Comparison of ENCODE assay signal across 8 mouse cellular contexts in genomic region chr7:63935809-63936187, GRCm38 (mm10). TPM values are rescaled to one million over a fixed set of nuclear protein-coding genes. Genes with fewer than 3 reads are reported as not detected.
DNase-seq lines count a peak whose midpoint lies in the region; ATAC-seq and TF ChIP-seq lines count a peak whose summit lies in the region.

No protein-coding gene starts in this region.

- ATAC-seq in lung, embryonic 15.5 days (ENCODE audit: borderline replicate concordance, extremely low read depth, low FRiP score, low TSS enrichment) = no peak
- no peak for ATAC-seq in limb, embryonic 11.5 days (ENCODE audit: insufficient number of reproducible peaks, low FRiP score, low TSS enrichment, low read depth)
- no peak for ATAC-seq in neural tube, embryonic 15.5 days (ENCODE audit: low FRiP score)
- no peak for ATAC-seq in CD4-positive, CD25-positive, alpha-beta regulatory T cell, adult 4 months

- H3K4me1 ChIP-seq in lung, embryonic 15.5 days = peaks cover 30% of the 10 kb centered on the region
- peaks cover 18% of the 10 kb centered on the region for H3K4me1 ChIP-seq in embryonic fibroblast, embryonic 13.5 days (ENCODE audit: control insufficient read depth, insufficient read depth, low read length)
- H3K4me1 ChIP-seq in limb, embryonic 11.5 days (ENCODE audit: control insufficient read depth, insufficient read depth, low read length) = peaks cover 4% of the 10 kb centered on the region; the same call in 1 of the 2 replicates
- peaks cover 42% of the 10 kb centered on the region for H3K4me1 ChIP-seq in neural tube, embryonic 15.5 days

- H3K27ac ChIP-seq in lung, embryonic 15.5 days = peak overlapping the region; percentile 96; the same call in 1 of the 2 replicates
- peak overlapping the region; percentile 89; the same call in 1 of the 2 replicates for H3K27ac ChIP-seq in embryonic fibroblast, embryonic 13.5 days (ENCODE audit: insufficient read depth, low read length)
- H3K27ac ChIP-seq in limb, embryonic 11.5 days (replicated peaks; ENCODE audit: low read depth, low read length) = no peak overlapping the region
- H3K27ac ChIP-seq in neural tube, embryonic 15.5 days (replicated peaks) = peak overlapping the region; percentile 93

- no peaks in the 10 kb centered on the region for H3K36me3 ChIP-seq in lung, embryonic 15.5 days
- no peaks in the 10 kb centered on the region for H3K36me3 ChIP-seq in limb, embryonic 11.5 days (ENCODE audit: control insufficient read depth, insufficient read depth, low read length)
- H3K36me3 ChIP-seq in neural tube, embryonic 15.5 days = 0 out of 2 replicates have a peak, but pooled peaks cover 3% of the 10 kb centered on the region

- no peak for TF ChIP-seq POLR2A in embryonic fibroblast, embryonic 13.5 days (IDR thresholded peaks at IDR 0.05; ENCODE audit: low read depth, low read length)

- H3K4me2 ChIP-seq in lung, embryonic 15.5 days = peak overlapping the region; percentile 76
- H3K4me2 ChIP-seq in limb, embryonic 11.5 days (ENCODE audit: low read depth, severe bottlenecking) = peak overlapping the region; percentile 95
- peak overlapping the region; percentile 96 for H3K4me2 ChIP-seq in neural tube, embryonic 15.5 days

- H3K4me3 ChIP-seq in lung, embryonic 15.5 days = peak overlapping the region; percentile 81
- H3K4me3 ChIP-seq in embryonic fibroblast, embryonic 13.5 days (ENCODE audit: insufficient read depth, low read length) = peak overlapping the region; percentile 97
- H3K4me3 ChIP-seq in limb, embryonic 11.5 days (ENCODE audit: low read depth, low read length) = peak overlapping the region; percentile 67
- H3K4me3 ChIP-seq in neural tube, embryonic 15.5 days (replicated peaks) = peak overlapping the region; percentile 74

- H3K9me3 ChIP-seq in lung, embryonic 15.5 days = no peaks in the 10 kb centered on the region
- no peaks in the 10 kb centered on the region for H3K9me3 ChIP-seq in limb, embryonic 11.5 days (ENCODE audit: control insufficient read depth, low read length)
- no peaks in the 10 kb centered on the region for H3K9me3 ChIP-seq in neural tube, embryonic 15.5 days (replicated peaks)

- TF ChIP-seq CTCF in embryonic fibroblast, embryonic 13.5 days (IDR thresholded peaks at IDR 0.05; ENCODE audit: borderline replicate concordance, insufficient read depth, low read length) = no peak

- no peaks in the 10 kb centered on the region for H3K27me3 ChIP-seq in lung, embryonic 15.5 days
- H3K27me3 ChIP-seq in limb, embryonic 11.5 days (ENCODE audit: control insufficient read depth, insufficient read depth, low read length) = no peaks in the 10 kb centered on the region
- no peaks in the 10 kb centered on the region for H3K27me3 ChIP-seq in neural tube, embryonic 15.5 days (replicated peaks)

- WGBS in lung, embryonic 15.5 days = 24% methylated on average over 8 of the region's 8 CpGs
- WGBS in limb, embryonic 11.5 days = 14% methylated on average over 8 of the region's 8 CpGs
- WGBS in neural tube, embryonic 15.5 days = 20% methylated on average over 8 of the region's 8 CpGs

- DNase-seq in lung, postnatal 25 days (ENCODE audit: low spot score) = no peak
- DNase-seq in limb, embryonic 11.5 days (ENCODE audit: low spot score) = no peak
- no peak for DNase-seq in thymus, postnatal 10 days (ENCODE audit: low spot score in 2 of 2)
- DNase-seq in spleen, postnatal 14 days (ENCODE audit: low spot score in 2 of 2) = no peak

- 0 out of 2 replicates have a peak overlapping the region, but pooled peaks have one; percentile 82 for H3K9ac ChIP-seq in lung, embryonic 15.5 days
- no peak overlapping the region for H3K9ac ChIP-seq in limb, embryonic 11.5 days (ENCODE audit: low read length)
- H3K9ac ChIP-seq in neural tube, embryonic 15.5 days (replicated peaks) = peak overlapping the region; percentile 91

RNA-seq across cellular contexts. Expression of gene Klf13, which starts 2.9 kb away (rescaled TPM):
- polyA plus RNA-seq in lung, embryonic 15.5 days (2015; fragmentation: Nextera tagmentation; extraction: Ambion mirVana) = 34.4 and 35.1 TPM in 2 replicates
- polyA plus RNA-seq in embryonic fibroblast, embryonic 13.5 days (2011; ENCODE audit: insufficient read length, low read depth, missing spikeins) = 34.6 and 40.2 TPM in 2 replicates
- polyA plus RNA-seq in limb, embryonic 11.5 days (2014; fragmentation: Nextera tagmentation; extraction: Ambion mirVana) = 18.3 and 18.8 TPM in 2 replicates
- 24.7 and 26.8 TPM in 2 replicates for polyA plus RNA-seq in neural tube, embryonic 15.5 days (2015; fragmentation: Nextera tagmentation; extraction: Ambion mirVana)
- 100 to 1,000 TPM; 209 to 217 TPM for polyA plus RNA-seq in CD4-positive, CD25-positive, alpha-beta regulatory T cell, adult 4 months (2017; shearing (Covaris generic))

RNA-seq across cellular contexts. Expression of gene E030018B13Rik, which starts 19.1 kb away (rescaled TPM):
- 0.15 and 0.26 TPM in 2 replicates for polyA plus RNA-seq in lung, embryonic 15.5 days (2015; fragmentation: Nextera tagmentation; extraction: Ambion mirVana)
- not detected in 2 replicates for polyA plus RNA-seq in embryonic fibroblast, embryonic 13.5 days (2011; ENCODE audit: insufficient read length, low read depth, missing spikeins)
- polyA plus RNA-seq in limb, embryonic 11.5 days (2014; fragmentation: Nextera tagmentation; extraction: Ambion mirVana) = not detected in 2 replicates
- polyA plus RNA-seq in neural tube, embryonic 15.5 days (2015; fragmentation: Nextera tagmentation; extraction: Ambion mirVana) = not detected in 2 replicates
- not detected for polyA plus RNA-seq in CD4-positive, CD25-positive, alpha-beta regulatory T cell, adult 4 months (2017; shearing (Covaris generic))
